Mouse (Mus musculus) kidney, adult 8-10 months (tissue): ENCODE measurements around the gene Bpifa6.

Experiments used
- DNase-seq, 2 experiments: peaks; one replicate each; pipeline ENCODE4 v3.0.0; 2022

The Bpifa6 gene

DNA sequence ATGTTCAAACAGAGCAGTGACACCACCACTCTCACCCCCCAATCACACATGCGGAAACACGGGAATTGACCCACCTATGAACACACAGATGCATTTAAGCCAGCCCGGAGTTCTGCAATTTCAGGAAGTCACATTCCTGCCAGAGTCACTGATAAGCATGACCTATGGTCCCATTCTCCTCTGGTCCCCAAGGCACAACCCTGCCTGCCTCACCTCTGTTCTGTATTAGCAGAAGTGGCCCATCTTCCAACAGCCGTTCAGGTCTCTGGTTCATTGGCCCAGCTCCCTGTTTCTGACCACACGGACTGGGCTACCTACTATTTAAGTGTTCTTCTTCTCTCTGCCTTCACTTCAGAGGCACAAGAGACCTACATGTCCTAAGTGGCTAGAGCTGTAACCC is at the start of gene Bpifa6:
Gene Bpifa6, plus strand, starts transcription at position 364 of the 400 bp plus-strand sequence.
- no peak for DNase-seq

GRCm38 (mm10) chr2:153929871-153930413 is 44.8 kb upstream of the Bpifa6 start:
- peak; percentile 12 to 54 for DNase-seq

GRCm38 (mm10) chr2:153931125-153931524 is 43.6 kb upstream of the Bpifa6 start:
- DNase-seq: no peak

- DNase-seq: no peak
Measured at GRCm38 (mm10) chr2:153933311-153933710, 41.4 kb upstream of the Bpifa6 start.

DNA sequence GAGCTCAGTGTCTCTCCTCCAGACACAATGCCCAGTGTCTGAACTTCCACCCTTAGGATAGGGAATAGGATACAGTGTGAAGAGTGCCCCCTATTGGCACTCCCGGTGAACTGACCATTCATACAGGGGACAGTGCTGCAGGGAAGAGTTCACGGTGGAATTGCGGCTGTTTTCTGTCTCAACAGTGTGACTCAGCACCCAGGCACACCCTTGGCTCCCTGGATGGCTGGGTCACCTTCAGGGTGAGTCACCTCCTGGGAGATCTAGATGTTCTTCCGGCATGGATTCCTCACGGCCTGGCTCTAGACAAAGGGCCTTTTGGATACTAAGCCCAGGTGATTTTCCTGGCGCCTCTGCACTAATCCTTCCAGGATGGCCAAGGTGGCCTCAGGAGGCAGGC is 39.4 kb upstream of the Bpifa6 start:
- DNase-seq: no peak

DNA sequence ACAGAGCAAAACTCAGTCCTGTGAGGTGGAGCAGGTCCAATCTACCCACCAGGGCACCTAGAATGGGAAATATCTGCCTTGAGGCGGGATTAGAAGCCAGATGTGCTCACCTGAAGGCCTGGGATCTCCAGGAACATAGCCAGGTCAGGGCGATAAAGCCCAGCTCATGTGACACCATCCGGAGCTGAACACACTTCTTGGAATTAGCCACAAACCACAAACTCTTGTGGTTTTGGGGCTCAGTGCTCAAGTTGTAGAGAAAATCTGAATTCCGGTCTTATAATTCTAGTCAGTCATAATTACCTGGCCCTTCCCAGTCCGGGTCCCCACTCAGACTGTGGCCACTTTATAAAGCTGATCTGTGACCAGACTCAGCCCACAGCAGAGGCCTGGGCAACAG is 36.9 kb upstream of the Bpifa6 start, which contains the start of gene Bpifb4:
Gene Bpifb4, plus strand, starts transcription at position 370 of the 400 bp plus-strand sequence.
- DNase-seq: no peak

DNA sequence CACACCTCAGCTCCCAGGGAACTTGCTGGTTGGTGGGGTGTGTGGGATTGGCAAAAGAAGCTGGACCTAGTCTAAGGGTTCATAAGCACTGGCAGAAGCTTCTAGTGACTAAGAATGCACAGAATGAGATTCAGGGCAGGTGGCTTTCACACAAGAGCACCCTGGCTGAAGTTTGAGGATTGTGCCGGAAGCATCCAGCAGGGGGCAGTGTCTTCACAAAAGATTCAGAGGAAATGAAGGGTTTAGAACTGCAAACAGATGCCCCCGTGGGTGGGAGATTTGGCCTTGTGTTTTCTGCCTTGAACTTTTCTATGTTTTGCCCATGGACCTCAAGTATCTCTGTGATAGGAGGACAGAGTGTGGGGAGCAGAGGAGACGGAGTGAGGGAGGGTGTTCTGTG is 31.2 kb upstream of the Bpifa6 start:
- peak; percentile 5 to 52 for DNase-seq

GRCm38 (mm10) chr2:153944567-153944966 is 30.2 kb upstream of the Bpifa6 start:
- DNase-seq: no peak

- peak; percentile 4 to 74 for DNase-seq
Measured at GRCm38 (mm10) chr2:153952897-153953296, 21.8 kb upstream of the Bpifa6 start.

DNA sequence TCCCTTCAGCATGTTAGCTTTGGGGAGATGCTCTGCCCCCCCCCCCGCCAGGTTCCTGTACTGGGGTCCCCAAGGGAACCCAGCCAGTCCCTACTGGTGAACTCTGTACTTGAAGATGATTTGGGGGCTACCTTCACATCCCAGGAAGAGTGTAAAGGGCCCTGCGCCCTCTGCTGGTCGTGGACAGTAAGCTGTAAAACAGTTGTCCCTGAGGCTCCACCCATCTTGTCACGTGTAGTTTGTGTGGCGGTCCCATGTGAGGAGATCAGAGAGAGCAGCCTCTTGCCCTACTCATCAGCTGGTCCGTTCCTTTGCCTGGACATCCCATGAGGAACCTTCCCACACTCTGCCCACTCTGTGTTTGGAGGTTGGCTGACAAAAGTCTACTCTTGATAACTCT is 20.9 kb upstream of the Bpifa6 start:
- DNase-seq: peak in 1 of 2 experiments; percentile 16

DNA sequence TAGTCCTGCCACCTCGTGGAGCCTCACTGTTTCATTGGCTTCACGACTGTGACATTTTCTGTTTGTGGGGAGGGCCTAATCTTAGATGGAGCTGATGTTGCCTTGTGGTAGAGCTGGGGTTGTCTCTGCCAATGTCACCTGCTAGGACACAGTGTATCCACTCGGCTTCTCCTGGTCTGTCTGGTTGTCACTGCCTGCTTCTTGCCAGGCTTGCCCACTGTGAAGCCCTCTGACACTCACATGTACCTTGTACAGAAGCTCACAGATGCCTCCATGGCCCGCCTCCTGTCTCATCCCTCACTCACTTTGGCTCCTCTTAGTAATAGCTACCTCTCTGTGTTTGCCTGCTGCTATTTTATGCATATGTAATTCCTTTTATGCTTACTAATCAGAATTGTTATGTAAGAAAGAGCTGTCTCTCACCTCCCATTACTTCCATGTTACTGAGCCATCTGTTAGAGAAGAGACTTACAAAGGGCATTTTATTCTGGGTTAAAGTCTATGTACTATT is 11.9 kb upstream of the Bpifa6 start:
- DNase-seq: no peak

DNA sequence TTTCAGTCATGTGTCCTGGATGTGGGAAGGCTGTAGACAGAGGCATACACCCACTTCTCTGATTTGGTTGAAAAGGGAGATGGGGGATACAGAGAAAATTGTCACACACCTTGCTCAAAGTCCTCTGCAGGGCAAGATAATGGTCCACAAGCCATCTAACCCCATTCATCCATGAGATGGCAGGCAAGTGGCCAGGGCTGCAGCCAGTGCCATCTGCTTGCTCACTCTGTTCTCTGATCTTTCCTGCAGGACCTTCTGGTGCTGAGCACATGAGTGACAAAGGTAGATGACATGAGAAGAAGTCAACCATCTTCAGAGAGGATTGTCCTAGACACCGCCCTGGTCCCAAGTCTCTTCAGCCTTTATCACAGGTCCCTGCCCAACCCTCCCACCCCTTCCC is 11.4 kb upstream of the Bpifa6 start:
- no peak for DNase-seq

DNA sequence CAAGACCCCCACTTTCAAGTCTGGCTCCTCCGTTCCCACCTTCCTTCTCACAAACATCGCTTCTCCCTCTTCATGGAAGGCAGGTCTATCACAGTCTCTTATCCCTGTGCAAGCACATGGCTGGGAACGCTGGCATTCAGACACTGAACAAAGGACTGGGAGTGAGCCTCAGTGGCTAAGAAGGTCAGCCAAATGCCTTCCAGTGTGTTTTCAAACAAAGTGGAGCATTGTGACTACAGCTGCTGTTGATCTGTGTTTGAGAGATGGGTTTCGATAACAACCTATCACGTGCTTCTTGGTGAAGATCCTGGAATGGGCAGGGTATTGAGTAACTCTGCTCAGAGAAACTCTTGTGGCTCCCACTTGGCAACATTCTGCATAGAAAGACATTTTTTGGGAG is 4.5 kb upstream of the Bpifa6 start:
- DNase-seq: no peak

DNA sequence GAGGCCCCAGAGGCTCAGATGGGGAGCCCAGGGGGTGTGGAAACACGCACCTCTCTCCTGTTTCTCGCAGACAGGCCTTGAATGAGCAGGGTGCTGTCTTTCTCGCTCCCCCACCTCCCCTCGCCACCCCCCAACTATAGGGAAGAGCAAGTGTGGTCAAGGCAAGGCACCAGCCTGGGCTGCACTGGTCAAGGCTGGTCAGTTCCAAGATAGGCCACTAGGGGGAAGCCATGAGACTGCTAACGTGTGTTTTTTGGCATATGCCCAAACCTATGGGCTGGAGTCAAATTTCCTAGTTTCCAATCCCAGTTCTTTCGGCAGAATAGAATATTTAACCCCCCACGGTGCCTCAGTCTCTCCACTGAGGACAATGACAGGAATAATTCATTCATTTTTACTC is 21.0 kb downstream of the Bpifa6 start:
- peak; percentile 54 to 82 for DNase-seq

DNA sequence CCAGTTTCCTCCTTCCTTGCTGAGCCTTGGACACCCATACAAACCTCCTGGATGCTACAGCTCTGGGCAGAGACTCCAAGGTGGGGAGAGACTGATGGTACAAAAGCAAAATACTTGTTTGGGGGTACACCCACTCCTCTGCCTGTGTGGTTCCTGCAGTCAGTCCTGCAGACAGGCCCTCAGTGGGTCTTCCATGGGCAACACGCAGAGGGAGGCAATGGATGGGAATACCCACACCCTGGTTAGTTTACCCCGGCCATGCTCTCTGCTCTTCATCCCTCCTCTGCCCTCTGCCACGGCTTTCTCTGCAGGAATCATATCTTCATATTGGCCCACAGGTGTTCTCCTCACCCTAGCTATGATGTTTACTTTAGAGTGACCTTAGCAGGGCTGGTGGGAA is 25.8 kb downstream of the Bpifa6 start:
- DNase-seq: no peak

DNA sequence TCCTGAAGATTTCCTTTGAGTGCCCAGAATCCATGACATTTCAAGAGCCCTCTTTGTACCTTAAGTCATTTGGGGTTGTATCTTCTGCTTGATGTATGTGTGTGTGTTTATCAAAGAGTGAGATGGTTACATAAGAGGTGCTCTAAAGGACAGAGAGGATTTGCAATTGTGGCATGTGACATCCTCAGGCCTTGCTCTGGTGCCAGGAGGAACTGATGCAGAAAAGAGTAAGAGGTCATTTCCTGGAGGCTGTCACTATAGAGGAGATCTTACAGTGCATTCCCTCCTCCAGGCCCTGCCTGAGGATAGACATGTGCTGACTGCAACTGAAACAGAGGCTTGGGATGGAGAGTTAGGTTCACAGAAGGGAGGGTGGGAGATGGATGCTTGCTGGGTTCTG is 26.3 kb downstream of the Bpifa6 start:
- DNase-seq: peak in 1 of 2 experiments; percentile 9

DNA sequence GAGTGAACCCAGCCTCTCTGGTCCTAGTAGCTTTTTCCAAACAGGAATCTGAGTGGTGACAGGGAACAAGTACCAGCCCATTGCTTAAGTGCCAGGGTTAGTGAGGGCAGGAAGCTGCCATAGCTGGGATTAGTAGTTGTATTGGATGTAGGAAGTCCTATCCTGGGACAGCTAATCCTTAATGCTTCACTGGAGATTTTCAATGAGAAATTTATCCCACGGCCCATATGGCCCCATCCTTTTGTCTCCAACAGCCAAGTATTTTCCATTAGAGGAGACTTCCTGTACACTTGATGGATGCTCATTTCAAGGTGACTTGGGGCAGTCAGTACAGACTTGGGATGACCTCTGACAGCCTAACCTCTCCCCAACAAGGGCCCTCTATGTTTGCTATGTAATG is 29.7 kb downstream of the Bpifa6 start:
- DNase-seq: no peak

GRCm38 (mm10) chr2:154005094-154005493 is 30.3 kb downstream of the Bpifa6 start:
- no peak for DNase-seq

GRCm38 (mm10) chr2:154005734-154006133 is 31.0 kb downstream of the Bpifa6 start:
- no peak for DNase-seq

DNA sequence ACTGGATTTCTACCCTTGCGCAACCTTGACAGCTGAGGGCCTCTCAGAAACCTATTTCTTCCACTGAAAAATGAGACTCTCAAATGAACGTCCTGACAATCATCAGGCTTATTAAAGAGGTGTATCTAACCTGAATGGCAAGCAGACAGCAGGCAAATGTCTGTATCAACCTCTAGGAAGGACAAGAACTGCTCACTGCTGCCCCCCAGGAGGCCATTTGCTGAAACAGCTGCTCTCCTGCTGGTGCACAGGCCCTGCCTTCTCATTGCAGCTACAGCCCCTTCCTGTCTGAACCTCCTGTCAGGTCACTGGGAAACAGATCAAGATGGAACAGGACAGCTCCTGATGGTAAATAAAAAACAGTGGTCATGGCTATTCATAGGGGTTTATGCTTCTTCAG is 31.6 kb downstream of the Bpifa6 start:
- no peak for DNase-seq

DNA sequence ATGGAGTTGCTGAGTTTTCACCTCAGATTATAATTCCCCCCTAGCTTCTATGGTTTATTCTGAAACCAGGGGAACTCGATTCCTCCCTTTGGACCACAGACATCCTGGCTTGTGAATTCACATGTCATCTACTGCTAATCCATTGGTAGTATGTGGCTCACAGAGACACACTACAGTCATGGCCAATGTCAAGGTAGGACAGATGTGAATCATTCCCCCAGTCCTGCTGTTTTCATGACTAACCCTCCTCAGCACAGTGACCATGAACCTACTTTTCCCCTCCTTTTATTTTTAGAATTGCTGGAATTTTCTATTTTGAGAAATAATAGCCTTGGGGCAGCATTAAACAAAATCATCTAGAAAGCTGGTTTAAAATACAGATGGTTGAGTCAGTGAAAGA is 32.6 kb downstream of the Bpifa6 start:
- DNase-seq: no peak

DNA sequence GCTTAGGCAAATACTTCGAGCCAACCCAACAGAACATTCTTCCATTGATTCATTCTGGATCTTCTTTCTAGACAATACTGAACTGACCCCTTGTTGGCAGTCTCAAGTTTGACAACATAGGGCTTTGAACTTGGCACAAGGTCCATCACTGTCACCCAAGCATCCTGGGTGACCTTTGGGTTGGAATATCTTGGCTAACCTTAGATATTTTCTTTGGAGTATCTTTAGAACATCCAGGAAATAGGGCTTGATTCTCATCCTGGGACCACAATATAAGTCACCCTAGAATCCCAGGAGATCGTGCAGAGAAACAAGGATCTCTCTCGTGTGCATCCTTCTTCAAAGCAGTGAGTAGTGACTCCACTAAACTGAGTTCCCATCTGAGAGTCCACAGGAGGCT is 33.2 kb downstream of the Bpifa6 start, which contains the start of gene Bpifa2:
Gene Bpifa2, plus strand, starts transcription at position 301 of the 400 bp plus-strand sequence.
- no peak for DNase-seq

GRCm38 (mm10) chr2:154017990-154018389 is 43.2 kb downstream of the Bpifa6 start:
- peak; percentile 56 to 67 for DNase-seq

DNA sequence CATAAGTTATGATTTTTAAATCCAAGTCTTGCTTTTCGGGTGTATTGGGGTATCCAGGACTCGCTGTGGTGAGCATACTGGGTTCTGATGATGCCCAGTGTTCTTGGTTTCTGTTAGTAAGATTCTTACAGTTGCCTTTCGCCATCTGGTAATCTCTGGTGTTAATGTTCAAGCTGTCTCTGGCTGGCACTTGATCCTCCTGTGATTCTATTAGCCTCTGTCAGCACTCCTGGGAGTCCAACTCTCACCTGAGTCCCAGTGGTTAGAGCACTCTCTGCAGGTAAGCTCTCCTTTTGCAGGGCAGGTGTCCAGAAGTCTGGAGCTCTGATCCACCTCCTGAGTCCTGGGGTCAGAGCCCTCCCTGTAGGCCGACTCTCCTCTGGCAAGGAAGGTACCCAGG is 49.9 kb downstream of the Bpifa6 start:
- DNase-seq: peak; percentile 31 to 42

DNA sequence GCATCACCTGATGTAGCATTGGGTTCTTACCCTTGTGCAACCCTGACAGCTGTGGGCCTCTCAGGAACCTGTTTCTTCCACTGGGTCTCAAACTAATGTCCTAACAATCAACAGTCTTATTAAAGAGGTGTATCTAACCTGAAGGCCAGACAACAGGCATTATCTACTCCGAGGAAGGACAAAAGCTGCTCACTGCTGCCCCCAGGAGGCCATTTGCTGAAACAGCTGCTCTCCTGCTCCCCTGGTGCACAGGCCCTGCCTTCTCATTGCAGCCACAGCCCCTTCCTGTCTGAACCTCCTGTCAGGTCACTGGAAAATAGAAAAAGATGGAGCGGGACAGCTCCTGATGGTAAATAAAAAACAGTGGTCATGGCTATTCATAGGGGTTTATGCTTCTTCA is 64.2 kb downstream of the Bpifa6 start:
- DNase-seq: peak; percentile 4 to 45
